In genomic region chr19:8953135-8954039, GRCm38 (mm10) we compare ENCODE assay signal across 8 mouse cellular contexts. TPM values are rescaled to one million over a fixed set of nuclear protein-coding genes. Genes with fewer than 3 reads are reported as not detected.
DNase-seq lines count a peak whose midpoint lies in the region; ATAC-seq lines count a peak whose summit lies in the region.

Tut1 (plus strand) TSS chr19:8953847.

- no peaks in the 10 kb centered on the region for H3K9me3 ChIP-seq in heart, embryonic 10.5 days
- no peaks in the 10 kb centered on the region for H3K9me3 ChIP-seq in kidney, embryonic 15.5 days (replicated peaks)

- H3K36me3 ChIP-seq in heart, embryonic 10.5 days, result peaks cover 71% of the 10 kb centered on the region
- peaks cover 78% of the 10 kb centered on the region for H3K36me3 ChIP-seq in kidney, embryonic 15.5 days

- DNase-seq in B cell, adult 2 months, result peak; percentile 91 to 92
- peak; percentile 99 for DNase-seq in brain, adult 2 months (ENCODE audit: low read depth, low spot score)
- peak; percentile 97 for DNase-seq in heart, embryonic 10.5 days (ENCODE audit: low spot score)
- DNase-seq in liver, result peak; percentile 87
- DNase-seq in spleen, postnatal 4 days (ENCODE audit: low spot score in 2 of 2), result peak; percentile 87 to 90

- peak within 1 kb of the TSS; percentile 90 for H3K27ac ChIP-seq in heart, embryonic 10.5 days
- peak within 1 kb of the TSS; percentile 83 for H3K27ac ChIP-seq in kidney, embryonic 15.5 days

- H3K27me3 ChIP-seq in heart, embryonic 10.5 days (ENCODE audit: insufficient read depth, poor library complexity, severe bottlenecking), result no peaks in the 10 kb centered on the region
- no peaks in the 10 kb centered on the region for H3K27me3 ChIP-seq in kidney, embryonic 15.5 days

- peak within 1 kb of the TSS; percentile 77 for H3K9ac ChIP-seq in kidney, embryonic 15.5 days

- peak within 1 kb of the TSS; percentile 83 for H3K4me2 ChIP-seq in kidney, embryonic 15.5 days

- 3% methylated on average over 46 of the region's 46 CpGs for WGBS in heart, embryonic 10.5 days
- WGBS in kidney, embryonic 15.5 days, result 4% methylated on average over 46 of the region's 46 CpGs

- H3K4me1 ChIP-seq in heart, embryonic 10.5 days, result peaks cover 6% of the 10 kb centered on the region; the same call in 1 of the 2 replicates
- peaks cover 21% of the 10 kb centered on the region for H3K4me1 ChIP-seq in kidney, embryonic 15.5 days

- H3K4me3 ChIP-seq in heart, embryonic 10.5 days, result peak within 1 kb of the TSS; percentile 87
- H3K4me3 ChIP-seq in kidney, embryonic 15.5 days (replicated peaks), result peak within 1 kb of the TSS; percentile 80

- ATAC-seq in erythroblast, adult 5-6 weeks (replicated peaks; ENCODE audit: low FRiP score, poor library complexity, severe bottlenecking), result peak; percentile 97
- ATAC-seq in kidney, embryonic 15.5 days (replicated peaks; ENCODE audit: low FRiP score), result peak; percentile 97
- ATAC-seq in monocyte, adult 5-6 weeks (replicated peaks; ENCODE audit: insufficient number of reproducible peaks, low FRiP score, low TSS enrichment, poor library complexity, severe bottlenecking), result peak; percentile 96

RNA-seq across cellular contexts. Expression of gene Tut1, which starts in this region (rescaled TPM):
- 1.0 and 2.7 TPM in 2 replicates for total RNA-seq in erythroblast, adult 5-6 weeks (2015; ENCODE audit: low replicate concordance)
- 2.3 and 6.8 TPM in 2 replicates for total RNA-seq in erythroblast, adult 5-6 weeks (2017; ENCODE audit: low replicate concordance)
- 25.7 and 32.8 TPM in 2 replicates for polyA plus RNA-seq in heart, embryonic 10.5 days (2016; fragmentation: Nextera tagmentation; extraction: Ambion mirVana)
- 32.9 and 33.5 TPM in 2 replicates for polyA plus RNA-seq in kidney, embryonic 15.5 days (2015; fragmentation: Nextera tagmentation; extraction: Ambion mirVana)
- total RNA-seq in monocyte, adult 5-6 weeks (2017), result 14.8 to 16.9 TPM (median 16.7 TPM) in 3 replicates

Comparison
In these comparisons a context has a peak if more than half of its experiments do, and no peak if none do; other contexts are left out.
1. Peak in every context shown above with its lines: DNase-seq, ATAC-seq, H3K4me3 ChIP-seq and H3K27ac ChIP-seq.